Mouse (Mus musculus): ENCODE measurements around the gene F830045P16Rik. TPM values are rescaled to one million over a fixed set of nuclear protein-coding genes. Genes with fewer than 3 reads are reported as not detected.

F830045P16Rik gene
- polyA plus RNA-seq, 1 experiment: not detected

DNA sequence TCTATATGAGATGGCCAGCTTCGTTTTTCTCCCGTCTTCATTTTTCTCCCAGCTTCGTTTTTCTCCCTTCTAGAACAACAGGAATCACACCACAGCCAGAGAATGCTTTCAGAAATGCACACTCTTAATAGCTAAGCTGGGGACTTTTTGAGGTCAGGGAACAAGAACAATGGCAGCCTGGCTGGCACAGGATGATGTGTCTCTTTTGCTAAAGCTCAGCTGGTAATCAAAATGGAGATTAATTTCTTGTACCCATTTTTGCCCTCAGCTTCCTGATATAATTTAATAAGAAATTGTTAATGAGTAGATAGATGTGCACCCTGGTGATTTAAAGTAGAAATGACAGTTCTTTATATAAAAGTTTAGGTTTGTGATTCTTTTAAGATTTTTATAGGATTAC lies 112.7 kb downstream of the F830045P16Rik start:
- no peak for TF ChIP-seq CTCF (IDR thresholded peaks at IDR 0.05; ENCODE audit: borderline replicate concordance, insufficient read depth, low read length)
- no peak for TF ChIP-seq POLR2A (IDR thresholded peaks at IDR 0.05; ENCODE audit: low read depth, low read length)
- no peak overlapping the region for H3K4me3 ChIP-seq (ENCODE audit: insufficient read depth, low read length)
- H3K4me1 ChIP-seq (ENCODE audit: control insufficient read depth, insufficient read depth, low read length): no peaks in the 10 kb centered on the region
- H3K27ac ChIP-seq (ENCODE audit: insufficient read depth, low read length): no peak overlapping the region

DNA sequence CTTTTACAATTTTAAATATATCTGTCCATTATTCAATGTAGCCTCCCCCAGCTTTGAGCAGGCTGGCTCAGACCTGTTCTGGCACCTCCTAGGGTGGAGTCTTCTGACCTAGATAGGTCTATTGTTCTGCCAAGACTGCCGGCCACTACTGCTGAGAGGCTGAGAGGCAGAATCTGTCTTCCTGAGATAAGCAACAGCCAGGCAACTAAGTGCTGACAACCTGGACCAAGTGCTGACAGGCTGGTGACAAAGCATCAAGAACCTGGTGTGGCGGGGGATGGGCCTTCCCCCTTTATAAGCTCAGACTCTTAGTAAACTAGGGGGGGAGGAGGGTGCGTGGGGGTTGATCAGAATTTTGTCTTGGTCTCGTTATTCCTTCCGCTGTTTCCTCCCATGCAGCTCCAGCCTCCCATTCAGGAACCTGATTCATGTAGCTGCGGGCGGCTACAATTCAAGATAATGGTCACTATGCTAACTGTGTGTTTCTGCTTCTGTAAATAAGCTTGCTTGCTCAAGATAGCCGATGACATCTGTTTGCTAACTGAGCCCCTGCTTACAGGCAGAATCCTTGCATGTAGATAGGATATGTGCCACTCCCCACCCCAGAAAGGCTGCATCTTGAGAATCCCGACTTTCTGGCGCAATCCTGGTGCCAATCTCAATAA lies 115.4 kb downstream of the F830045P16Rik start:
- Histone ChIP-seq H3K4me1 (ENCODE audit: control insufficient read depth, insufficient read depth, low read length) (no peaks in the 10 kb centered on the region), H3K27ac (ENCODE audit: insufficient read depth, low read length) (no peak overlapping the region), H3K4me3 (ENCODE audit: insufficient read depth, low read length) (no peak overlapping the region)
- TF ChIP-seq POLR2A (IDR thresholded peaks at IDR 0.05; ENCODE audit: low read depth, low read length) (no peak), CTCF (IDR thresholded peaks at IDR 0.05; ENCODE audit: borderline replicate concordance, insufficient read depth, low read length) (no peak)

- H3K4me3 ChIP-seq (ENCODE audit: insufficient read depth, low read length): no peak overlapping the region
- TF ChIP-seq CTCF (IDR thresholded peaks at IDR 0.05; ENCODE audit: borderline replicate concordance, insufficient read depth, low read length): no peak
- no peak for TF ChIP-seq POLR2A (IDR thresholded peaks at IDR 0.05; ENCODE audit: low read depth, low read length)
- no peaks in the 10 kb centered on the region for H3K4me1 ChIP-seq (ENCODE audit: control insufficient read depth, insufficient read depth, low read length)
- H3K27ac ChIP-seq (ENCODE audit: insufficient read depth, low read length): no peak overlapping the region
These were observed 117.0 kb downstream of the F830045P16Rik start for GRCm38 (mm10) chr2:129419361-129419880.

- Histone ChIP-seq H3K4me1 (ENCODE audit: control insufficient read depth, insufficient read depth, low read length) (no peaks in the 10 kb centered on the region), H3K4me3 (ENCODE audit: insufficient read depth, low read length) (no peak overlapping the region), H3K27ac (ENCODE audit: insufficient read depth, low read length) (no peak overlapping the region)
- no peak for TF ChIP-seq POLR2A (IDR thresholded peaks at IDR 0.05; ENCODE audit: low read depth, low read length)
These were observed 121.8 kb downstream of the F830045P16Rik start for GRCm38 (mm10) chr2:129414593-129414992.

- Histone ChIP-seq H3K4me1 (ENCODE audit: control insufficient read depth, insufficient read depth, low read length) (no peaks in the 10 kb centered on the region), H3K27ac (ENCODE audit: insufficient read depth, low read length) (no peak overlapping the region), H3K4me3 (ENCODE audit: insufficient read depth, low read length) (no peak overlapping the region)
- TF ChIP-seq CTCF (IDR thresholded peaks at IDR 0.05; ENCODE audit: borderline replicate concordance, insufficient read depth, low read length): no peak
- TF ChIP-seq POLR2A (IDR thresholded peaks at IDR 0.05; ENCODE audit: low read depth, low read length): no peak
These were observed 122.9 kb downstream of the F830045P16Rik start for GRCm38 (mm10) chr2:129413488-129413887.

- Histone ChIP-seq H3K27ac (ENCODE audit: insufficient read depth, low read length) (no peak overlapping the region), H3K4me1 (ENCODE audit: control insufficient read depth, insufficient read depth, low read length) (no peaks in the 10 kb centered on the region), H3K4me3 (ENCODE audit: insufficient read depth, low read length) (no peak overlapping the region)
- TF ChIP-seq CTCF (IDR thresholded peaks at IDR 0.05; ENCODE audit: borderline replicate concordance, insufficient read depth, low read length): no peak
- TF ChIP-seq POLR2A (IDR thresholded peaks at IDR 0.05; ENCODE audit: low read depth, low read length): no peak
These were observed 124.8 kb downstream of the F830045P16Rik start for GRCm38 (mm10) chr2:129411651-129412050.

GRCm38 (mm10) chr2:129410344-129410743 lies 126.1 kb downstream of the F830045P16Rik start:
- Histone ChIP-seq H3K27ac (ENCODE audit: insufficient read depth, low read length) (no peak overlapping the region), H3K4me3 (ENCODE audit: insufficient read depth, low read length) (no peak overlapping the region), H3K4me1 (ENCODE audit: control insufficient read depth, insufficient read depth, low read length) (no peaks in the 10 kb centered on the region)
- TF ChIP-seq CTCF (IDR thresholded peaks at IDR 0.05; ENCODE audit: borderline replicate concordance, insufficient read depth, low read length) (no peak), POLR2A (IDR thresholded peaks at IDR 0.05; ENCODE audit: low read depth, low read length) (no peak)

- H3K4me1 ChIP-seq (ENCODE audit: control insufficient read depth, insufficient read depth, low read length): no peaks in the 10 kb centered on the region
- H3K4me3 ChIP-seq (ENCODE audit: insufficient read depth, low read length): no peak overlapping the region
- peak; percentile 54 for TF ChIP-seq CTCF (IDR thresholded peaks at IDR 0.05; ENCODE audit: borderline replicate concordance, insufficient read depth, low read length)
- TF ChIP-seq POLR2A (IDR thresholded peaks at IDR 0.05; ENCODE audit: low read depth, low read length): no peak
- H3K27ac ChIP-seq (ENCODE audit: insufficient read depth, low read length): no peak overlapping the region
These were observed 127.9 kb downstream of the F830045P16Rik start for GRCm38 (mm10) chr2:129408476-129408875.

Other genes starting within 250 kb of the F830045P16Rik start
- 27.5 and 46.8 TPM in 2 replicates for gene Ckap2l, start 239.4 kb downstream of the F830045P16Rik start, polyA plus RNA-seq (2011; ENCODE audit: insufficient read length, low read depth, missing spikeins)
- gene Il1a, start 226.6 kb downstream of the F830045P16Rik start, polyA plus RNA-seq (2011; ENCODE audit: insufficient read length, low read depth, missing spikeins): not detected in 2 replicates
- not detected in 2 replicates for gene Il1b, start 165.5 kb downstream of the F830045P16Rik start, polyA plus RNA-seq (2011; ENCODE audit: insufficient read length, low read depth, missing spikeins)
- 19.3 and 26.0 TPM in 2 replicates for gene Sirpa, start 56.2 kb upstream of the F830045P16Rik start, polyA plus RNA-seq (2011; ENCODE audit: insufficient read length, low read depth, missing spikeins)
- not detected in 2 replicates for gene Pdyn, start 163.2 kb upstream of the F830045P16Rik start, polyA plus RNA-seq (2011; ENCODE audit: insufficient read length, low read depth, missing spikeins)